Mouse (Mus musculus) kidney, adult 2 months (tissue): ENCODE measurements around the gene BC024978.

ENCODE experiments used
- CTCF ChIP-seq: fragments of 200-500 bp; conservative IDR thresholded peaks from 2 replicates; pipeline ENCODE4 v1.5.1; 2011; ENCODE audit warnings: low read depth, mild to moderate bottlenecking, control low read depth, low read length, moderate library complexity, mixed read lengths; ENCODE audit not compliant: insufficient read depth, insufficient read length
- POLR2A ChIP-seq: fragments of 200-500 bp; IDR thresholded peaks from one replicate; pipeline ENCODE4 v1.6.1; 2011; ENCODE audit warnings: low read depth, low read length, control low read depth

GRCm38 (mm10) chr7:27159882-27160281 is 35.7 kb upstream of the BC024978 start:
- TF ChIP-seq CTCF, result peak; percentile 90
- TF ChIP-seq POLR2A, result no peak
